Mouse (Mus musculus): ENCODE results near the gene Itpripl1.
"Not testable (repeated sequence)": the region's sequence is repeated elsewhere in the genome, so short reads cannot be mapped to it uniquely, and the experiment has no call there.

Gene Itpripl1

GRCm38 (mm10) chr2:127131353-127131752 is 11.9 kb downstream of the Itpripl1 start:
- Histone ChIP-seq H3K4me1 (replicated peaks; ENCODE audit: low read depth, low read length) (peaks cover 64% of the 10 kb centered on the region), H3K27me3 (ENCODE audit: insufficient read depth, low read length) (no peaks in the 10 kb centered on the region), H3K36me3 (ENCODE audit: insufficient read depth, low read length) (peaks cover 40% of the 10 kb centered on the region), H3K4me3 (replicated peaks; ENCODE audit: low read length) (no peak overlapping the region), H3K9me3 (ENCODE audit: low read length) (no peaks in the 10 kb centered on the region)
- TF ChIP-seq CTCF (conservative IDR thresholded peaks at IDR 0.05; ENCODE audit: low read length) (no peak), POU5F1 (IDR thresholded peaks at IDR 0.05; ENCODE audit: borderline replicate concordance, low read length) (no peak), NANOG (IDR thresholded peaks at IDR 0.05; ENCODE audit: borderline replicate concordance, low read length) (no peak)

GRCm38 (mm10) chr2:127128926-127129325 is 14.3 kb downstream of the Itpripl1 start:
- Histone ChIP-seq H3K9me3 (ENCODE audit: low read length) (no peaks in the 10 kb centered on the region), H3K27me3 (ENCODE audit: insufficient read depth, low read length) (no peaks in the 10 kb centered on the region), H3K4me1 (replicated peaks; ENCODE audit: low read depth, low read length) (peaks cover 50% of the 10 kb centered on the region), H3K36me3 (ENCODE audit: insufficient read depth, low read length) (peaks cover 65% of the 10 kb centered on the region), H3K4me3 (replicated peaks; ENCODE audit: low read length) (no peak overlapping the region)
- TF ChIP-seq NANOG (IDR thresholded peaks at IDR 0.05; ENCODE audit: borderline replicate concordance, low read length) (no peak), POU5F1 (IDR thresholded peaks at IDR 0.05; ENCODE audit: borderline replicate concordance, low read length) (no peak), CTCF (conservative IDR thresholded peaks at IDR 0.05; ENCODE audit: low read length) (no peak)

- H3K4me3 ChIP-seq (replicated peaks; ENCODE audit: low read length): no peak overlapping the region
- no peaks in the 10 kb centered on the region for H3K4me1 ChIP-seq (replicated peaks; ENCODE audit: low read depth, low read length)
- TF ChIP-seq POU5F1 (IDR thresholded peaks at IDR 0.05; ENCODE audit: borderline replicate concordance, low read length) (no peak), NANOG (IDR thresholded peaks at IDR 0.05; ENCODE audit: borderline replicate concordance, low read length) (no peak), CTCF (conservative IDR thresholded peaks at IDR 0.05; ENCODE audit: low read length) (no peak)
- H3K9me3 ChIP-seq (ENCODE audit: low read length): no peaks in the 10 kb centered on the region
- H3K27me3 ChIP-seq (ENCODE audit: insufficient read depth, low read length): no peaks in the 10 kb centered on the region
- peaks cover 98% of the 10 kb centered on the region for H3K36me3 ChIP-seq (ENCODE audit: insufficient read depth, low read length)
Measured at GRCm38 (mm10) chr2:127121591-127122235, 21.5 kb downstream of the Itpripl1 start.

DNA sequence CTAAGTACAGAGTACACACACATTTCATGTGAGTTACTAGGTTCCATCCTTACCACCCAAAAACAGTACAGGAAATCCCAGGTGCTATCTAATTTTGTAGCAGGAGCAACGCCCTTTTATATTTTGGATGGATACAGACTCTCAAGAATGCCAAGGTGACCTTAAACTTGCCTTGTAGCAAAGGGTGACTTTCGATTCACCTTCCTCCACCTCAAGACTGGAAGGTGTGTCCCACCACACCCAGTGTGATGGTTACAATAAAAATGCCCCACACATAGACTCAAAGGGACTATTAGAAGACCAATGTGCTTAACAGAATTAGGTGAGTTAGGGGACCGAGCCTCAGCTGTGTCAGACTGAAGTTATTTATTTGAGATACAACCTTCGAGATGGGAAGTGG is 34.3 kb downstream of the Itpripl1 start:
- no peaks in the 10 kb centered on the region for H3K27me3 ChIP-seq (ENCODE audit: insufficient read depth, low read length)
- TF ChIP-seq POU5F1 (IDR thresholded peaks at IDR 0.05; ENCODE audit: borderline replicate concordance, low read length) (no peak), NANOG (IDR thresholded peaks at IDR 0.05; ENCODE audit: borderline replicate concordance, low read length) (no peak), CTCF (conservative IDR thresholded peaks at IDR 0.05; ENCODE audit: low read length) (no peak)

DNA sequence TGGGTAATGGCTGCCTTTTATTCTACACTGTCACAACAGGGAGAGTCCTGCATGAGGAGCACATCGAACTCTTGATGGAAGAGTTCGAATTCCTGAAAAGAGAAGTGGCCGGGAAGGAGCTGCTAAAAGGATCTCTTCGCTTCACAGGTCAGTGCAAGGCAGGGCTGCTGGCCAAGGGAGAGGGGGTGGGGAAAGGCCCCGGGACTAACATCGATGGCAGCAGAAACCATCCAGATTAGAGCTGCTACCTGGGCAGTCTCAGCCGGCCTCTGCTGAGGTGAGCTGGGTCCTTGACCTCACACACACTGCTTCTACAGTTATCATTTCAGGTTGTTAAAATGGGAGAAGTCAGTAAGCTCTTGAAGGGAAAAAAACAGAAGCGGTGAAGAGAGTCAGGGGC is 51.2 kb downstream of the Itpripl1 start:
- peaks cover 8% of the 10 kb centered on the region; the same call in 1 of the 2 replicates for H3K4me1 ChIP-seq (replicated peaks; ENCODE audit: low read depth, low read length)
- no peaks in the 10 kb centered on the region for H3K9me3 ChIP-seq (ENCODE audit: low read length)
- no peak overlapping the region for H3K4me3 ChIP-seq (replicated peaks; ENCODE audit: low read length)
- no peak for TF ChIP-seq CTCF (conservative IDR thresholded peaks at IDR 0.05; ENCODE audit: low read length)
- TF ChIP-seq POU5F1 (IDR thresholded peaks at IDR 0.05; ENCODE audit: borderline replicate concordance, low read length): no peak
- no peak for TF ChIP-seq NANOG (IDR thresholded peaks at IDR 0.05; ENCODE audit: borderline replicate concordance, low read length)
- no peaks in the 10 kb centered on the region for H3K36me3 ChIP-seq (ENCODE audit: insufficient read depth, low read length)
- no peaks in the 10 kb centered on the region for H3K27me3 ChIP-seq (ENCODE audit: insufficient read depth, low read length)

More for the DNA sequence above, 34.3 kb downstream of the Itpripl1 start:
- Histone ChIP-seq H3K4me3 (replicated peaks; ENCODE audit: low read length) (no peak overlapping the region), H3K9me3 (ENCODE audit: low read length) (peaks cover 30% of the 10 kb centered on the region), H3K36me3 (ENCODE audit: insufficient read depth, low read length) (peaks cover 100% of the 10 kb centered on the region), H3K4me1 (replicated peaks; ENCODE audit: low read depth, low read length) (peaks cover 35% of the 10 kb centered on the region)

DNA sequence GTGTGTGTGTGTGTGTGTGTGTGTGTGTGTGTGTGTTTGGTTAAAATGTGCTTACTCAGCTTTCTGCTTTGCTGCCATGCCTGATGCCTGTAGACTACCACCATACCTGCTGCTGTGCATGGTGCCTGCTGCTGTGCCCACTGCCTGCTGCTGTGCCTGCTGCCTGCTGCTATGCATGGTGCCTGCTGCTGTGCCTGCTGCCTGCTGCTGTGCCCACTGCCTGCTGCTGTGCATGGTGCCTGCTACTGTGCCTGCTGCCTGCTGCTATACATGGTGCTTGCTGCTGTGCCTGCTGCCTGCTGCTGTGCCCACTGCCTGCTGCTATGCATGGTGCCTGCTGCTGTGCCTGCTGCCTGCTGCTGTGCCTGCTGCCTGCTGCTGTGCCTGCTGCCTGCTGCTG is 53.1 kb downstream of the Itpripl1 start:
- not testable (repeated sequence) for H3K9me3 ChIP-seq (ENCODE audit: low read length); H3K4me3 ChIP-seq (replicated peaks; ENCODE audit: low read length); H3K36me3 ChIP-seq (ENCODE audit: insufficient read depth, low read length); H3K27me3 ChIP-seq (ENCODE audit: insufficient read depth, low read length); H3K4me1 ChIP-seq (replicated peaks; ENCODE audit: low read depth, low read length)

Measured in E14TG2a.4 (cell line).